ENCODE assay signal across 13 mouse cellular contexts in genomic region chr2:137730472-137730931, GRCm38 (mm10).
DNase-seq lines count a peak whose midpoint lies in the region; ATAC-seq and TF ChIP-seq lines count a peak whose summit lies in the region.
"Had no signal": no experiment of that assay in that cellular context is flagged by ENCODE, and none has a peak within 500 bp of the region (broad histone marks: within the 10 kb centered on the region; RNA-seq: fewer than 3 reads in every experiment).

No protein-coding gene starts in this region.

- H3K4me2 ChIP-seq in embryonic facial prominence, embryonic 11.5 days (ENCODE audit: low read depth, low read length) = no peak overlapping the region
- 0 out of 2 replicates have a peak overlapping the region, but pooled peaks have one; percentile 13 for H3K4me2 ChIP-seq in hindbrain, embryonic 12.5 days (replicated peaks)
- H3K4me2 ChIP-seq in midbrain, postnatal 0 days (ENCODE audit: low read depth, low read length, poor library complexity, severe bottlenecking) = no peak overlapping the region
- H3K4me2 ChIP-seq in stomach, postnatal 0 days (replicated peaks; ENCODE audit: low read depth) = no peak overlapping the region
- H3K4me2 ChIP-seq: liver, embryonic 15.5 days had no signal

- intact Hi-C loops in gastrocnemius, postnatal 14 days (cut with DNase I; ENCODE audit: low total_unique reads) = loop anchor here (5.0 to 10.0 kb wide), 2 partner anchors 613 to 816 kb away; partner anchors contain the start of gene Jag1
- intact Hi-C loops in left cerebral cortex, postnatal 25 days (cut with DNase I) = loop anchor here (5.0 kb wide), 2 partner anchors 212 to 733 kb away; no protein-coding TSS in a partner anchor

- DNase-seq in cerebellum, adult 2 months = peak; percentile 14 to 22
- no peak for DNase-seq in cerebellum, adult 18-20 months
- no peak for DNase-seq in embryonic facial prominence, embryonic 11.5 days (ENCODE audit: low spot score)
- peak; percentile 33 for DNase-seq in midbrain, postnatal 0 days (ENCODE audit: low spot score)
- no peak for DNase-seq in gastrocnemius, postnatal 14 days
- no peak for DNase-seq in left cerebral cortex, postnatal 25 days (ENCODE audit: low spot score in 2 of 2)
- no peak for DNase-seq in stomach, postnatal 0 days (ENCODE audit: low spot score)
- DNase-seq: kidney, postnatal 4 days; lung, postnatal 4 days had no signal

- TF ChIP-seq POLR2A in cerebellum, adult 2 months (IDR thresholded peaks at IDR 0.05; ENCODE audit: borderline replicate concordance, insufficient read depth, low read length) = no peak

- H3K4me1 ChIP-seq in cerebellum, adult 2 months (ENCODE audit: control insufficient read depth, insufficient read depth, low read length) = no peaks in the 10 kb centered on the region
- H3K4me1 ChIP-seq in embryonic facial prominence, embryonic 11.5 days (ENCODE audit: control insufficient read depth, insufficient read depth, low read length) = peaks cover 4% of the 10 kb centered on the region
- peaks cover 14% of the 10 kb centered on the region for H3K4me1 ChIP-seq in hindbrain, embryonic 12.5 days
- peaks cover 5% of the 10 kb centered on the region; the same call in 1 of the 2 replicates for H3K4me1 ChIP-seq in midbrain, postnatal 0 days (ENCODE audit: insufficient read depth, low read length)
- no peaks in the 10 kb centered on the region for H3K4me1 ChIP-seq in stomach, postnatal 0 days (replicated peaks; ENCODE audit: control insufficient read depth, insufficient read depth)
- H3K4me1 ChIP-seq: liver, embryonic 15.5 days had no signal

- 40% methylated on average over 12 of the region's 12 CpGs for WGBS in cerebellum, adult 2 months
- WGBS in embryonic facial prominence, embryonic 11.5 days = 65% methylated on average over 12 of the region's 12 CpGs
- 44% methylated on average over 12 of the region's 12 CpGs for WGBS in hindbrain, embryonic 12.5 days
- 24% methylated on average over 12 of the region's 12 CpGs for WGBS in midbrain, postnatal 0 days
- 85% methylated on average over 12 of the region's 12 CpGs for WGBS in stomach, postnatal 0 days

- no peak for TF ChIP-seq CTCF in cerebellum, adult 2 months (IDR thresholded peaks at IDR 0.05; ENCODE audit: borderline replicate concordance, insufficient read depth, low read depth, low read length)
- no peak for TF ChIP-seq CTCF in midbrain, postnatal 0 days (IDR thresholded peaks at IDR 0.05)
- TF ChIP-seq CTCF in stomach, postnatal 0 days (IDR thresholded peaks at IDR 0.05; ENCODE audit: low read depth) = no peak

- no peak overlapping the region for H3K27ac ChIP-seq in cerebellum, adult 2 months (ENCODE audit: insufficient read depth, low read length)
- no peak overlapping the region for H3K27ac ChIP-seq in embryonic facial prominence, embryonic 11.5 days (replicated peaks; ENCODE audit: low read depth, low read length)
- H3K27ac ChIP-seq in hindbrain, embryonic 12.5 days = no peak overlapping the region
- no peak overlapping the region for H3K27ac ChIP-seq in midbrain, postnatal 0 days (ENCODE audit: low read depth, low read length)
- no peak overlapping the region for H3K27ac ChIP-seq in stomach, postnatal 0 days (replicated peaks)
- H3K27ac ChIP-seq: liver, embryonic 15.5 days had no signal

- no peaks in the 10 kb centered on the region for H3K9me3 ChIP-seq in embryonic facial prominence, embryonic 11.5 days (replicated peaks; ENCODE audit: control insufficient read depth, low read length)
- H3K9me3 ChIP-seq in hindbrain, embryonic 12.5 days (replicated peaks) = no peaks in the 10 kb centered on the region
- H3K9me3 ChIP-seq in midbrain, postnatal 0 days (ENCODE audit: low read length) = no peaks in the 10 kb centered on the region
- no peaks in the 10 kb centered on the region for H3K9me3 ChIP-seq in stomach, postnatal 0 days (ENCODE audit: control insufficient read depth, low read length)
- H3K9me3 ChIP-seq: liver, embryonic 15.5 days had no signal

- H3K9ac ChIP-seq in embryonic facial prominence, embryonic 11.5 days (replicated peaks; ENCODE audit: low read length) = no peak overlapping the region
- no peak overlapping the region for H3K9ac ChIP-seq in hindbrain, embryonic 12.5 days
- no peak overlapping the region for H3K9ac ChIP-seq in midbrain, postnatal 0 days (replicated peaks; ENCODE audit: low read length, poor library complexity, severe bottlenecking)
- no peak overlapping the region for H3K9ac ChIP-seq in stomach, postnatal 0 days (ENCODE audit: low read length)
- H3K9ac ChIP-seq: liver, embryonic 15.5 days had no signal

- no peak for TF ChIP-seq EP300 in stomach, postnatal 0 days (optimal IDR thresholded peaks at IDR 0.05)

- H3K36me3 ChIP-seq in embryonic facial prominence, embryonic 11.5 days (replicated peaks; ENCODE audit: control insufficient read depth, insufficient read depth, low read depth, low read length) = no peaks in the 10 kb centered on the region
- H3K36me3 ChIP-seq in hindbrain, embryonic 12.5 days = no peaks in the 10 kb centered on the region
- no peaks in the 10 kb centered on the region for H3K36me3 ChIP-seq in midbrain, postnatal 0 days (ENCODE audit: insufficient read depth, low read length)
- no peaks in the 10 kb centered on the region for H3K36me3 ChIP-seq in stomach, postnatal 0 days (ENCODE audit: control insufficient read depth, insufficient read depth, low read length)
- H3K36me3 ChIP-seq: liver, embryonic 15.5 days had no signal

- H3K27me3 ChIP-seq in cerebellum, adult 2 months (ENCODE audit: control insufficient read depth, insufficient read depth, low read length) = no peaks in the 10 kb centered on the region
- no peaks in the 10 kb centered on the region for H3K27me3 ChIP-seq in embryonic facial prominence, embryonic 11.5 days (ENCODE audit: control insufficient read depth, insufficient read depth, low read length)
- H3K27me3 ChIP-seq in hindbrain, embryonic 12.5 days = no peaks in the 10 kb centered on the region
- H3K27me3 ChIP-seq in midbrain, postnatal 0 days (ENCODE audit: insufficient read depth, low read length) = no peaks in the 10 kb centered on the region
- no peaks in the 10 kb centered on the region for H3K27me3 ChIP-seq in stomach, postnatal 0 days (ENCODE audit: control insufficient read depth, insufficient read depth, low read length)
- H3K27me3 ChIP-seq: liver, embryonic 15.5 days had no signal

- H3K4me3 ChIP-seq in cerebellum, adult 2 months (replicated peaks; ENCODE audit: insufficient read depth, low read depth, low read length) = no peak overlapping the region
- H3K4me3 ChIP-seq in embryonic facial prominence, embryonic 11.5 days (ENCODE audit: low read depth, low read length) = no peak overlapping the region
- no peak overlapping the region for H3K4me3 ChIP-seq in hindbrain, embryonic 12.5 days
- H3K4me3 ChIP-seq in midbrain, postnatal 0 days (ENCODE audit: low read depth, low read length) = no peak overlapping the region
- H3K4me3 ChIP-seq in stomach, postnatal 0 days (ENCODE audit: low read depth, low read length) = no peak overlapping the region
- H3K4me3 ChIP-seq: liver, embryonic 15.5 days had no signal

- peak; percentile 64 for ATAC-seq in embryonic facial prominence, embryonic 11.5 days (replicated peaks; ENCODE audit: insufficient number of reproducible peaks, low FRiP score, low TSS enrichment, low read depth)
- peak; percentile 79 for ATAC-seq in hindbrain, embryonic 12.5 days (ENCODE audit: low FRiP score)
- ATAC-seq in midbrain, postnatal 0 days (ENCODE audit: low FRiP score) = peak; percentile 57
- no peak for ATAC-seq in stomach, postnatal 0 days (ENCODE audit: low FRiP score, low TSS enrichment)
- ATAC-seq: activated CD4-positive, CD25-positive, alpha-beta regulatory T cell, adult 4 months; inflammation-experienced regulatory T-cells, adult 6 months had no signal

Comparison
In these comparisons a context has a peak if more than half of its experiments do, and no peak if none do; other contexts are left out.
1. DNase-seq: peak in cerebellum, adult 2 months (2 of 2) and midbrain, postnatal 0 days (single experiment); none in cerebellum, adult 18-20 months (0 of 2), embryonic facial prominence, embryonic 11.5 days (single experiment), gastrocnemius, postnatal 14 days (single experiment), left cerebral cortex, postnatal 25 days (0 of 2) and stomach, postnatal 0 days (single experiment).